Mouse (Mus musculus) limb, embryonic 15.5 days (tissue): Measurements from ENCODE around the gene Atp13a2. TPM values are rescaled to one million over a fixed set of nuclear protein-coding genes. Genes with fewer than 3 reads are reported as not detected.

ENCODE experiments used
- ATAC-seq: fragments of 200-750 bp; cut with Nextera tagmentation; 2 replicates; pipeline ENCODE4 v1.8.0; 2017; ENCODE audit warnings: low read depth, moderate TSS enrichment; ENCODE audit not compliant: insufficient number of reproducible peaks, low FRiP score, low TSS enrichment
- H3K27ac ChIP-seq: fragments of 300-500 bp; sonication (generic); 2 replicates; pipeline ENCODE4 v1.5.1; 2015; ENCODE audit warnings: moderate library complexity, mild to moderate bottlenecking, inconsistent platforms
- H3K27me3 ChIP-seq: fragments of 300-500 bp; sonication (generic); 2 replicates; pipeline ENCODE4 v1.6.1; 2015; ENCODE audit warnings: inconsistent platforms
- H3K36me3 ChIP-seq: fragments of 300-500 bp; sonication (generic); 2 replicates; pipeline ENCODE4 v1.6.1; 2015; ENCODE audit warnings: inconsistent platforms
- H3K4me1 ChIP-seq: fragments of 300-500 bp; sonication (generic); 2 replicates; pipeline ENCODE4 v1.6.1; 2015; ENCODE audit warnings: inconsistent platforms
- H3K4me2 ChIP-seq: fragments of 300-500 bp; sonication (generic); 2 replicates; pipeline ENCODE4 v1.6.1; 2015; ENCODE audit warnings: mild to moderate bottlenecking, inconsistent platforms
- H3K4me3 ChIP-seq: fragments of 300-500 bp; sonication (generic); 2 replicates; pipeline ENCODE4 v1.5.1; 2015; ENCODE audit warnings: mild to moderate bottlenecking, inconsistent platforms
- H3K9ac ChIP-seq: fragments of 300-500 bp; sonication (generic); 2 replicates; pipeline ENCODE4 v1.6.1; 2015; ENCODE audit warnings: inconsistent platforms
- H3K9me3 ChIP-seq: fragments of 300-500 bp; sonication (generic); 2 replicates; pipeline ENCODE4 v1.6.1; 2016; ENCODE audit warnings: inconsistent platforms
- WGBS: fragments of 180-500 bp; shearing (Covaris S2); methylation state at CpG from one replicate; pipeline ENCODE4 v1.1.7; 2015; 5-methylcytosine and 5-hydroxymethylcytosine counted together
- polyA plus RNA-seq: library from polyadenylated mRNA; unstranded; fragments of >200 nt; fragmentation: Nextera tagmentation; extraction: Ambion mirVana; gene quantifications from 2 replicates; pipeline ENCODE4 v1.2.1, GENCODE M21; 2015

The Atp13a2 gene
- polyA plus RNA-seq, result 37.3 and 41.0 TPM in 2 replicates

GRCm38 (mm10) chr4:140986711-140987395 is at the start of gene Atp13a2:
TSS of gene Atp13a2 (plus strand) at chr4:140986873.
- H3K4me1 ChIP-seq, result peaks cover 45% of the 10 kb centered on the region
- peak within 1 kb of the TSS; percentile 72 for H3K4me2 ChIP-seq
- peak within 1 kb of the TSS; percentile 91 for H3K9ac ChIP-seq
- WGBS, result under 1% methylated on average over 57 of the region's 58 CpGs
- peak within 1 kb of the TSS; percentile 97 for H3K4me3 ChIP-seq
- H3K27ac ChIP-seq, result 0 out of 2 replicates have a peak within 1 kb of the TSS, but pooled peaks have one; percentile 38
- peak; percentile 76 for ATAC-seq
- no peaks in the 10 kb centered on the region for H3K9me3 ChIP-seq
- no peaks in the 10 kb centered on the region for H3K27me3 ChIP-seq
- peaks cover 6% of the 10 kb centered on the region; the same call in 1 of the 2 replicates for H3K36me3 ChIP-seq

- Histone ChIP-seq H3K4me1 (no peaks in the 10 kb centered on the region), H3K27me3 (no peaks in the 10 kb centered on the region), H3K36me3 (no peaks in the 10 kb centered on the region), H3K4me3 (no peak overlapping the region), H3K4me2 (no peak overlapping the region), H3K9me3 (no peaks in the 10 kb centered on the region), H3K9ac (no peak overlapping the region), H3K27ac (no peak overlapping the region)
- no peak for ATAC-seq
- 86% methylated on average over 12 of the region's 12 CpGs for WGBS
Measured at GRCm38 (mm10) chr4:140944356-140944755, 42.3 kb upstream of the Atp13a2 start.

GRCm38 (mm10) chr4:140944961-140945442 is 41.7 kb upstream of the Atp13a2 start:
- 70% methylated on average over 5 of the region's 5 CpGs for WGBS
- no peak overlapping the region for H3K9ac ChIP-seq

GRCm38 (mm10) chr4:140945571-140945970 is 41.1 kb upstream of the Atp13a2 start:
- Histone ChIP-seq H3K4me2 (no peak overlapping the region), H3K9me3 (no peaks in the 10 kb centered on the region), H3K36me3 (no peaks in the 10 kb centered on the region), H3K27me3 (no peaks in the 10 kb centered on the region), H3K4me1 (no peaks in the 10 kb centered on the region), H3K27ac (no peak overlapping the region), H3K9ac (no peak overlapping the region), H3K4me3 (no peak overlapping the region)
- no peak for ATAC-seq
- 92% methylated on average over 4 of the region's 4 CpGs for WGBS

More at GRCm38 (mm10) chr4:140944961-140945442, 41.7 kb upstream of the Atp13a2 start:
- no peaks in the 10 kb centered on the region for H3K36me3 ChIP-seq
- H3K4me3 ChIP-seq, result no peak overlapping the region
- no peak overlapping the region for H3K4me2 ChIP-seq
- no peak for ATAC-seq
- H3K4me1 ChIP-seq, result no peaks in the 10 kb centered on the region
- no peak overlapping the region for H3K27ac ChIP-seq
- H3K27me3 ChIP-seq, result no peaks in the 10 kb centered on the region
- H3K9me3 ChIP-seq, result no peaks in the 10 kb centered on the region

GRCm38 (mm10) chr4:140946048-140946447 is 40.6 kb upstream of the Atp13a2 start:
- no peaks in the 10 kb centered on the region for H3K9me3 ChIP-seq
- H3K4me1 ChIP-seq, result no peaks in the 10 kb centered on the region
- no peak for ATAC-seq
- H3K36me3 ChIP-seq, result no peaks in the 10 kb centered on the region
- H3K9ac ChIP-seq, result no peak overlapping the region
- WGBS, result 65% methylated on average over 4 of the region's 4 CpGs
- H3K4me3 ChIP-seq, result no peak overlapping the region
- no peaks in the 10 kb centered on the region for H3K27me3 ChIP-seq
- no peak overlapping the region for H3K4me2 ChIP-seq
- no peak overlapping the region for H3K27ac ChIP-seq

GRCm38 (mm10) chr4:140946580-140947205 is 40.0 kb upstream of the Atp13a2 start:
- Histone ChIP-seq H3K4me2 (no peak overlapping the region), H3K27me3 (no peaks in the 10 kb centered on the region), H3K4me3 (no peak overlapping the region), H3K36me3 (no peaks in the 10 kb centered on the region), H3K4me1 (no peaks in the 10 kb centered on the region), H3K9ac (no peak overlapping the region), H3K27ac (no peak overlapping the region), H3K9me3 (no peaks in the 10 kb centered on the region)
- no peak for ATAC-seq
- 62% methylated on average over 14 of the region's 14 CpGs for WGBS

- Histone ChIP-seq H3K27ac (no peak overlapping the region), H3K4me3 (no peak overlapping the region), H3K27me3 (no peaks in the 10 kb centered on the region), H3K9me3 (no peaks in the 10 kb centered on the region), H3K4me1 (0 out of 2 replicates have a peak, but pooled peaks cover 2% of the 10 kb centered on the region), H3K9ac (no peak overlapping the region), H3K36me3 (no peaks in the 10 kb centered on the region), H3K4me2 (no peak overlapping the region)
- ATAC-seq, result no peak
- WGBS, result 79% methylated on average over 12 of the region's 12 CpGs
Measured at GRCm38 (mm10) chr4:140947487-140948440, 38.9 kb upstream of the Atp13a2 start.

GRCm38 (mm10) chr4:140948481-140948880 is 38.2 kb upstream of the Atp13a2 start:
- ATAC-seq, result no peak
- Histone ChIP-seq H3K9me3 (no peaks in the 10 kb centered on the region), H3K27ac (no peak overlapping the region), H3K4me2 (no peak overlapping the region), H3K36me3 (no peaks in the 10 kb centered on the region), H3K9ac (no peak overlapping the region), H3K4me1 (0 out of 2 replicates have a peak, but pooled peaks cover 2% of the 10 kb centered on the region), H3K27me3 (no peaks in the 10 kb centered on the region), H3K4me3 (no peak overlapping the region)
- 71% methylated on average over 6 of the region's 6 CpGs for WGBS

- H3K9ac ChIP-seq, result no peak overlapping the region
- 0 out of 2 replicates have a peak, but pooled peaks cover 2% of the 10 kb centered on the region for H3K4me1 ChIP-seq
- whole genome bisulfite sequencing, result 71% methylated on average over 8 of the region's 8 CpGs
- ATAC-seq, result no peak
- no peak overlapping the region for H3K4me2 ChIP-seq
- H3K4me3 ChIP-seq, result no peak overlapping the region
- no peaks in the 10 kb centered on the region for H3K36me3 ChIP-seq
- no peak overlapping the region for H3K27ac ChIP-seq
- H3K27me3 ChIP-seq, result no peaks in the 10 kb centered on the region
- no peaks in the 10 kb centered on the region for H3K9me3 ChIP-seq
Measured at GRCm38 (mm10) chr4:140949052-140949451, 37.6 kb upstream of the Atp13a2 start.

GRCm38 (mm10) chr4:140949616-140950015 is 37.1 kb upstream of the Atp13a2 start:
- H3K9ac ChIP-seq, result no peak overlapping the region
- H3K36me3 ChIP-seq, result no peaks in the 10 kb centered on the region
- H3K27me3 ChIP-seq, result no peaks in the 10 kb centered on the region
- no peak overlapping the region for H3K4me2 ChIP-seq
- no peak overlapping the region for H3K4me3 ChIP-seq
- 0 out of 2 replicates have a peak, but pooled peaks cover 2% of the 10 kb centered on the region for H3K4me1 ChIP-seq
- no peak overlapping the region for H3K27ac ChIP-seq
- WGBS, result 84% methylated on average over 16 of the region's 16 CpGs
- H3K9me3 ChIP-seq, result no peaks in the 10 kb centered on the region
- ATAC-seq, result 0 out of 2 replicates have a peak, but pooled peaks have one; percentile 30

- Histone ChIP-seq H3K4me1 (0 out of 2 replicates have a peak, but pooled peaks cover 2% of the 10 kb centered on the region), H3K27ac (no peak overlapping the region), H3K27me3 (peaks cover 4% of the 10 kb centered on the region; the same call in 1 of the 2 replicates), H3K4me3 (no peak overlapping the region), H3K36me3 (no peaks in the 10 kb centered on the region), H3K9ac (no peak overlapping the region), H3K4me2 (no peak overlapping the region), H3K9me3 (no peaks in the 10 kb centered on the region)
- WGBS, result 70% methylated on average over 3 of the region's 3 CpGs
- ATAC-seq, result no peak
Measured at GRCm38 (mm10) chr4:140950574-140950973, 36.1 kb upstream of the Atp13a2 start.
